Mouse (Mus musculus) limb, embryonic 14.5 days (tissue): Measurements from ENCODE around the gene Cep162. TPM values are rescaled to one million over a fixed set of nuclear protein-coding genes. Genes with fewer than 3 reads are reported as not detected.

Experiments
- ATAC-seq: fragments of 200-750 bp; cut with Nextera tagmentation; 2 replicates; pipeline ENCODE4 v1.8.0; 2017; ENCODE audit warnings: low read depth, moderate number of reproducible peaks, moderate TSS enrichment; ENCODE audit not compliant: low FRiP score
- DNase-seq: peaks from one replicate; pipeline ENCODE4 v3.0.0-alpha.2; 2015; ENCODE audit warnings: low spot score
- H3K27ac ChIP-seq: fragments of 300-500 bp; sonication (generic); replicated peaks from 2 replicates; pipeline ENCODE4 v1.5.1; 2014; ENCODE audit warnings: low read depth, mild to moderate bottlenecking, low read length, moderate library complexity, mixed read lengths
- H3K27me3 ChIP-seq: fragments of 300-500 bp; sonication (generic); 2 replicates; pipeline ENCODE4 v1.6.1; 2014; ENCODE audit warnings: low read length, mixed read lengths; ENCODE audit not compliant: control insufficient read depth, insufficient read depth
- H3K36me3 ChIP-seq: fragments of 300-500 bp; sonication (generic); 2 replicates; pipeline ENCODE4 v1.6.1; 2014; ENCODE audit warnings: mild to moderate bottlenecking, low read length, moderate library complexity, mixed read lengths; ENCODE audit not compliant: control insufficient read depth, insufficient read depth
- H3K4me1 ChIP-seq: fragments of 300-500 bp; sonication (generic); 2 replicates; pipeline ENCODE4 v1.6.1; 2014; ENCODE audit warnings: antibody characterized with exemption, low read length, mixed read lengths; ENCODE audit not compliant: control insufficient read depth, insufficient read depth
- H3K4me2 ChIP-seq: fragments of 300-500 bp; sonication (generic); replicated peaks from 2 replicates; pipeline ENCODE4 v1.6.1; 2014; ENCODE audit warnings: low read depth, mild to moderate bottlenecking, low read length, moderate library complexity; ENCODE audit not compliant: severe bottlenecking
- H3K4me3 ChIP-seq: fragments of 300-500 bp; sonication (generic); replicated peaks from 2 replicates; pipeline ENCODE4 v1.5.1; 2014; ENCODE audit warnings: low read length
- H3K9ac ChIP-seq: fragments of 300-500 bp; sonication (generic); 2 replicates; pipeline ENCODE4 v1.6.1; 2014; ENCODE audit warnings: mild to moderate bottlenecking, low read depth, low read length, moderate library complexity; ENCODE audit not compliant: severe bottlenecking
- H3K9me3 ChIP-seq: fragments of 300-500 bp; sonication (generic); 2 replicates; pipeline ENCODE4 v1.6.1; 2016; ENCODE audit warnings: low read length; ENCODE audit not compliant: control insufficient read depth
- POLR2A ChIP-seq: fragments of 200-500 bp; IDR thresholded peaks from 2 replicates; pipeline ENCODE4 v1.8.0; 2012; ENCODE audit warnings: inconsistent platforms, mild to moderate bottlenecking, moderate library complexity, borderline replicate concordance; ENCODE audit not compliant: insufficient read depth, insufficient read length; ENCODE audit errors: extremely low read depth
- WGBS: fragments of 180-500 bp; shearing (Covaris S2); extraction: QIAGEN DNeasy Blood & Tissue Kit; methylation state at CpG from one replicate; pipeline ENCODE4 v1.1.7; 2014; 5-methylcytosine and 5-hydroxymethylcytosine counted together
- polyA plus RNA-seq, 2 experiments: library from polyadenylated mRNA; depleted of rRNA in 1 of 2; stranded (reverse) in 1 of 2; unstranded in 1 of 2; fragments of >200 nt; fragmentation: Nextera tagmentation in 1 of 2; extraction: Ambion mirVana in 1 of 2; gene quantifications; 2 replicates each; pipeline versions ENCODE4 v1.2.1 to v1.2.3; 2012 to 2014

The Cep162 gene
- polyA plus RNA-seq, 2 experiments, result 5.3 to 5.5 TPM

GRCm38 (mm10) chr9:87145671-87146070, 109.7 kb downstream of the Cep162 start:
- Histone ChIP-seq H3K4me2 (no peak overlapping the region), H3K27ac (no peak overlapping the region), H3K27me3 (peaks cover 26% of the 10 kb centered on the region), H3K4me3 (no peak overlapping the region), H3K36me3 (no peaks in the 10 kb centered on the region), H3K4me1 (peaks cover 3% of the 10 kb centered on the region; the same call in 1 of the 2 replicates), H3K9me3 (no peaks in the 10 kb centered on the region), H3K9ac (no peak overlapping the region)
- WGBS, result 36% methylated on average over 11 of the region's 11 CpGs
- ATAC-seq (no peak), DNase-seq (no peak)
- TF ChIP-seq POLR2A, result no peak

- no peak for DNase-seq
- H3K4me2 ChIP-seq, result peak overlapping the region; percentile 48
- peaks cover 26% of the 10 kb centered on the region for H3K27me3 ChIP-seq
- no peaks in the 10 kb centered on the region for H3K9me3 ChIP-seq
- TF ChIP-seq POLR2A, result no peak
- H3K36me3 ChIP-seq, result no peaks in the 10 kb centered on the region
- no peak for ATAC-seq
- H3K27ac ChIP-seq, result no peak overlapping the region
- peak overlapping the region; percentile 35 for H3K4me3 ChIP-seq
- WGBS, result 4% methylated on average over 15 of the region's 15 CpGs
- peaks cover 3% of the 10 kb centered on the region; the same call in 1 of the 2 replicates for H3K4me1 ChIP-seq
- H3K9ac ChIP-seq, result no peak overlapping the region
Observed at GRCm38 (mm10) chr9:87145180-87145579, 110.2 kb downstream of the Cep162 start.

GRCm38 (mm10) chr9:87144532-87144931, 110.8 kb downstream of the Cep162 start:
- H3K36me3 ChIP-seq, result no peaks in the 10 kb centered on the region
- H3K9me3 ChIP-seq, result no peaks in the 10 kb centered on the region
- TF ChIP-seq POLR2A, result no peak
- peaks cover 3% of the 10 kb centered on the region; the same call in 1 of the 2 replicates for H3K4me1 ChIP-seq
- no peak for DNase-seq
- ATAC-seq, result no peak; the same call in 1 of the 2 replicates
- peak overlapping the region; percentile 35 for H3K4me3 ChIP-seq
- H3K9ac ChIP-seq, result peak overlapping the region; percentile 25; the same call in 1 of the 2 replicates
- H3K27me3 ChIP-seq, result peaks cover 26% of the 10 kb centered on the region
- 2% methylated on average over 19 of the region's 19 CpGs for WGBS
- peak overlapping the region; percentile 48 for H3K4me2 ChIP-seq
- no peak overlapping the region for H3K27ac ChIP-seq

- H3K36me3 ChIP-seq, result no peaks in the 10 kb centered on the region
Observed at GRCm38 (mm10) chr9:87144106-87144505, 111.2 kb downstream of the Cep162 start, which contains the start of gene Mrap2. TSS of gene Mrap2 (plus strand) at chr9:87144306.

GRCm38 (mm10) chr9:87143076-87143475, 112.3 kb downstream of the Cep162 start:
- Histone ChIP-seq H3K4me1 (peaks cover 3% of the 10 kb centered on the region; the same call in 1 of the 2 replicates), H3K9ac (no peak overlapping the region), H3K27me3 (peaks cover 26% of the 10 kb centered on the region), H3K4me2 (no peak overlapping the region), H3K36me3 (no peaks in the 10 kb centered on the region), H3K9me3 (no peaks in the 10 kb centered on the region), H3K27ac (no peak overlapping the region), H3K4me3 (no peak overlapping the region)
- 83% methylated on average over 3 of the region's 3 CpGs for WGBS
- DNase-seq (no peak), ATAC-seq (no peak)
- no peak for TF ChIP-seq POLR2A

More at GRCm38 (mm10) chr9:87144106-87144505, 111.2 kb downstream of the Cep162 start, which contains the start of gene Mrap2:
- 1% methylated on average over 29 of the region's 29 CpGs for WGBS
- Histone ChIP-seq H3K9me3 (no peaks in the 10 kb centered on the region), H3K9ac (peak within 1 kb of the TSS; percentile 25; the same call in 1 of the 2 replicates), H3K4me1 (peaks cover 3% of the 10 kb centered on the region; the same call in 1 of the 2 replicates), H3K4me3 (peak within 1 kb of the TSS; percentile 35), H3K27me3 (peaks cover 26% of the 10 kb centered on the region), H3K4me2 (peak within 1 kb of the TSS; percentile 48), H3K27ac (no peak within 1 kb of the TSS)
- no peak for TF ChIP-seq POLR2A
- DNase-seq (peak; percentile 9), ATAC-seq (peak; percentile 57; the same call in 1 of the 2 replicates)

Other genes starting within 250 kb of the Cep162 start
- not detected in 2 replicates for gene Ripply2, start 240.0 kb downstream of the Cep162 start, polyA plus RNA-seq (2012; rRNA removed)
- gene Ripply2, start 240.0 kb downstream of the Cep162 start, polyA plus RNA-seq (2014; fragmentation: Nextera tagmentation; extraction: Ambion mirVana), result not detected in 2 replicates
- 17.7 and 18.0 TPM in 2 replicates for gene Cyb5r4, start 233.5 kb downstream of the Cep162 start, polyA plus RNA-seq (2012; rRNA removed)
- gene Cyb5r4, start 233.5 kb downstream of the Cep162 start, polyA plus RNA-seq (2014; fragmentation: Nextera tagmentation; extraction: Ambion mirVana), result 41.8 and 43.0 TPM in 2 replicates
- gene Mrap2, start 111.2 kb downstream of the Cep162 start, polyA plus RNA-seq (2012; rRNA removed), result 0.14 and 0.23 TPM in 2 replicates
- gene Mrap2, start 111.2 kb downstream of the Cep162 start, polyA plus RNA-seq (2014; fragmentation: Nextera tagmentation; extraction: Ambion mirVana), result 0.22 TPM in 1 of 2 replicates, not detected in the other